8 mouse cellular contexts compared by ENCODE assay signal in the genomic region with DNA sequence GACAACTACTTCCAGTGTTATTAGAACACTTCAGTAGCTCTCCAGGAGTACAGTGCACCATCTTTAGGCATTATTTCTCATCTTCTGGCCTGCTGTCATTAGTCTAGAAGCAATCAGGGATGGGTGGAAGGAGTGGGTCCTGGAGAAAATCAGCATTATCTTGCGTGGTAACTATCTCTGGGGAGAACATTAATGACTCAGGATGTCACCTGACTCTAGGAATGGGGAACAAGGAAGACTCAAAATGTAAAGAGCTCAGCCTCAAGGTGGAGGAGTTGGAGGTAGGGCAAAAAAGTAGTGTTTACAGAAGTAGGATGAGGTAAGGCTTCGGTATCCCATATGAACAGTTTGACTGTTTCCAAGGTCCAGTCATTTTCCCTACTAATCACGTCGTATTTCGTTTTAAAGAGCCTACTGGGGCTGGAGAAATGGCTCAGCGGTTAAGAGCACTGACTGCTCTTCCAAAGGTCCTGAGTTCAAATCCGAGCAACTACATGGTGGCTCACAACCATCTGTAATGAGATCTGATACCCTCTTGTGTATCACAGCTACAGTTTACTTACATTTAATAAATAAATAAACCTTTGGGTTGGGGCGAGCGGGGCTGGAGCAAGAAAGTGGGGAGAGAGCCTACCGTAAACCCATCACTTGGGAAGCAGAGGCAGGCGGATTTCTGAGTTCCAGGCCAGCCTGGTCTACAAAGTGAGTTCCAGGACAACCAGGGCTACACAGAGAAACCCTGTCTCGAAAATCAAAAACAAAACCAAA. TPM values are rescaled to one million over a fixed set of nuclear protein-coding genes. Genes with fewer than 3 reads are reported as not detected.
DNase-seq lines count a peak whose midpoint lies in the region; ATAC-seq and TF ChIP-seq lines count a peak whose summit lies in the region.

No protein-coding gene starts in this region.

- WGBS in kidney, adult 2 months = 63% methylated on average over 12 of the region's 12 CpGs
- 54% methylated on average over 12 of the region's 12 CpGs for WGBS in heart, embryonic 10.5 days
- WGBS in kidney, embryonic 16.5 days = 66% methylated on average over 12 of the region's 12 CpGs
- 63% methylated on average over 12 of the region's 12 CpGs for WGBS in midbrain, embryonic 15.5 days

- peak overlapping the region; percentile 69 for H3K27ac ChIP-seq in kidney, adult 2 months (ENCODE audit: insufficient read depth, low read depth, low read length)
- H3K27ac ChIP-seq in heart, embryonic 10.5 days = peak overlapping the region; percentile 98
- H3K27ac ChIP-seq in kidney, embryonic 16.5 days (ENCODE audit: low read length) = peak overlapping the region; percentile 91
- peak overlapping the region; percentile 97 for H3K27ac ChIP-seq in midbrain, embryonic 15.5 days

- no peak for TF ChIP-seq CTCF in kidney, adult 2 months (conservative IDR thresholded peaks at IDR 0.05; ENCODE audit: insufficient read depth, insufficient read length, low read depth, low read length)
- no peak for TF ChIP-seq CTCF in brain, embryonic 14.5 days (IDR thresholded peaks at IDR 0.05; ENCODE audit: borderline replicate concordance, extremely low read depth, insufficient read depth, insufficient read length)

- DNase-seq in kidney, adult 2 months = no peak
- no peak for DNase-seq in kidney, postnatal 10 days
- peak; percentile 2 for DNase-seq in brain, embryonic 14.5 days (ENCODE audit: low read depth)
- no peak for DNase-seq in heart, embryonic 10.5 days (ENCODE audit: low spot score)
- DNase-seq in frontal cortex, postnatal 14 days (ENCODE audit: low spot score in 2 of 2) = no peak

- no peak for ATAC-seq in kidney, embryonic 16.5 days (ENCODE audit: low FRiP score, low TSS enrichment)
- ATAC-seq in midbrain, embryonic 15.5 days (replicated peaks) = peak; percentile 34
- ATAC-seq in megakaryocyte-erythroid progenitor cell, adult 5-6 weeks (replicated peaks; ENCODE audit: low FRiP score, low TSS enrichment, poor library complexity, severe bottlenecking) = no peak

- no peak for TF ChIP-seq POLR2A in kidney, adult 2 months (IDR thresholded peaks at IDR 0.05; ENCODE audit: low read depth, low read length)
- TF ChIP-seq POLR2A in brain, embryonic 14.5 days (IDR thresholded peaks at IDR 0.05; ENCODE audit: borderline replicate concordance, extremely low read depth, insufficient read depth, insufficient read length, poor library complexity, severe bottlenecking) = no peak

- peak overlapping the region; percentile 52 for H3K4me3 ChIP-seq in kidney, adult 2 months (ENCODE audit: insufficient read depth, low read depth, low read length)
- peak overlapping the region; percentile 93 for H3K4me3 ChIP-seq in heart, embryonic 10.5 days
- peak overlapping the region; percentile 95 for H3K4me3 ChIP-seq in kidney, embryonic 16.5 days (ENCODE audit: low read length)
- H3K4me3 ChIP-seq in midbrain, embryonic 15.5 days = peak overlapping the region; percentile 93

- H3K36me3 ChIP-seq in kidney, adult 2 months (ENCODE audit: control insufficient read depth, insufficient read depth, low read length) = peaks cover 3% of the 10 kb centered on the region; the same call in 1 of the 2 replicates
- H3K36me3 ChIP-seq in heart, embryonic 10.5 days = peaks cover 20% of the 10 kb centered on the region
- H3K36me3 ChIP-seq in kidney, embryonic 16.5 days (ENCODE audit: insufficient read depth, low read length) = peaks cover 13% of the 10 kb centered on the region
- no peaks in the 10 kb centered on the region for H3K36me3 ChIP-seq in midbrain, embryonic 15.5 days (replicated peaks)

- no peaks in the 10 kb centered on the region for H3K9me3 ChIP-seq in heart, embryonic 10.5 days
- H3K9me3 ChIP-seq in kidney, embryonic 16.5 days (ENCODE audit: low read length) = no peaks in the 10 kb centered on the region
- H3K9me3 ChIP-seq in midbrain, embryonic 15.5 days = no peaks in the 10 kb centered on the region

- no peaks in the 10 kb centered on the region for H3K27me3 ChIP-seq in kidney, adult 2 months (replicated peaks; ENCODE audit: control insufficient read depth, insufficient read depth, low read length)
- H3K27me3 ChIP-seq in heart, embryonic 10.5 days (ENCODE audit: insufficient read depth, poor library complexity, severe bottlenecking) = no peaks in the 10 kb centered on the region
- no peaks in the 10 kb centered on the region for H3K27me3 ChIP-seq in kidney, embryonic 16.5 days (ENCODE audit: insufficient read depth, low read length)
- no peaks in the 10 kb centered on the region for H3K27me3 ChIP-seq in midbrain, embryonic 15.5 days (replicated peaks)

- H3K4me1 ChIP-seq in kidney, adult 2 months (ENCODE audit: control insufficient read depth, insufficient read depth, low read length) = peaks cover 3% of the 10 kb centered on the region; the same call in 1 of the 2 replicates
- H3K4me1 ChIP-seq in heart, embryonic 10.5 days = peaks cover 6% of the 10 kb centered on the region; the same call in 1 of the 2 replicates
- H3K4me1 ChIP-seq in kidney, embryonic 16.5 days (ENCODE audit: insufficient read depth, low read length) = peaks cover 14% of the 10 kb centered on the region; the same call in 1 of the 2 replicates
- peaks cover 26% of the 10 kb centered on the region for H3K4me1 ChIP-seq in midbrain, embryonic 15.5 days

- peak overlapping the region; percentile 46 for H3K9ac ChIP-seq in kidney, embryonic 16.5 days (replicated peaks; ENCODE audit: low read length)
- peak overlapping the region; percentile 23; the same call in 1 of the 2 replicates for H3K9ac ChIP-seq in midbrain, embryonic 15.5 days

- H3K4me2 ChIP-seq in kidney, embryonic 16.5 days (replicated peaks; ENCODE audit: low read depth, low read length) = peak overlapping the region; percentile 54
- peak overlapping the region; percentile 51 for H3K4me2 ChIP-seq in midbrain, embryonic 15.5 days

RNA-seq across cellular contexts. Expression of gene Fnbp4, which starts 0.7 kb away (rescaled TPM):
- 20.6 and 21.2 TPM in 2 replicates for polyA plus RNA-seq in kidney, adult 2 months (2012; rRNA removed)
- 97.7 and 124 TPM in 2 replicates for polyA plus RNA-seq in brain, embryonic 14.5 days (2012; rRNA removed)
- polyA plus RNA-seq in heart, embryonic 10.5 days (2016; fragmentation: Nextera tagmentation; extraction: Ambion mirVana) = 71.3 and 81.8 TPM in 2 replicates
- 82.2 and 120 TPM in 2 replicates for polyA plus RNA-seq in kidney, embryonic 16.5 days (2015; fragmentation: Nextera tagmentation; extraction: Ambion mirVana)
- 101 and 116 TPM in 2 replicates for polyA plus RNA-seq in midbrain, embryonic 15.5 days (2015; fragmentation: Nextera tagmentation; extraction: Ambion mirVana)
- total RNA-seq in megakaryocyte-erythroid progenitor cell, adult 5-6 weeks (2014; fragmentation: Nextera tagmentation) = 185 and 203 TPM in 2 replicates
- total RNA-seq in megakaryocyte-erythroid progenitor cell, adult 5-6 weeks (2017) = 133 and 153 TPM in 2 replicates

RNA-seq across cellular contexts. Expression of gene Agbl2, which starts 38.1 kb away (rescaled TPM):
- polyA plus RNA-seq in kidney, adult 2 months (2012; rRNA removed) = 0.56 and 0.65 TPM in 2 replicates
- 0.72 and 1.4 TPM in 2 replicates for polyA plus RNA-seq in brain, embryonic 14.5 days (2012; rRNA removed)
- polyA plus RNA-seq in heart, embryonic 10.5 days (2016; fragmentation: Nextera tagmentation; extraction: Ambion mirVana) = 0.51 and 0.92 TPM in 2 replicates
- polyA plus RNA-seq in kidney, embryonic 16.5 days (2015; fragmentation: Nextera tagmentation; extraction: Ambion mirVana) = 0.66 and 0.71 TPM in 2 replicates
- 0.49 and 0.62 TPM in 2 replicates for polyA plus RNA-seq in midbrain, embryonic 15.5 days (2015; fragmentation: Nextera tagmentation; extraction: Ambion mirVana)
- total RNA-seq in megakaryocyte-erythroid progenitor cell, adult 5-6 weeks (2014; fragmentation: Nextera tagmentation) = not detected in 2 replicates
- not detected in 2 replicates for total RNA-seq in megakaryocyte-erythroid progenitor cell, adult 5-6 weeks (2017)
